Mouse (Mus musculus): ENCODE data around the gene Orc2.

The Orc2 gene

GRCm38 (mm10) chr1:58504577-58505254 lies at the start of gene Orc2:
Orc2 (minus strand) TSS chr1:58505109.
- peak; percentile 85 for DNase-seq (ENCODE audit: low read depth)

GRCm38 (mm10) chr1:58541386-58541785 lies 36.5 kb upstream of the Orc2 start:
- DNase-seq (ENCODE audit: low read depth) = no peak

- DNase-seq (ENCODE audit: low read depth) = no peak
Observed at GRCm38 (mm10) chr1:58507249-58507648, 2.3 kb upstream of the Orc2 start.

GRCm38 (mm10) chr1:58503793-58504370 lies 1.0 kb downstream of the Orc2 start:
- DNase-seq (ENCODE audit: low read depth) = no peak

GRCm38 (mm10) chr1:58503134-58503533 lies 1.8 kb downstream of the Orc2 start:
- DNase-seq (ENCODE audit: low read depth) = no peak

- DNase-seq (ENCODE audit: low read depth) = no peak
Observed at GRCm38 (mm10) chr1:58498758-58499157, 6.2 kb downstream of the Orc2 start.

- no peak for DNase-seq (ENCODE audit: low read depth)
Observed at GRCm38 (mm10) chr1:58497678-58498077, 7.2 kb downstream of the Orc2 start.

GRCm38 (mm10) chr1:58495603-58496002 lies 9.3 kb downstream of the Orc2 start:
- no peak for DNase-seq (ENCODE audit: low read depth)

- DNase-seq (ENCODE audit: low read depth) = no peak
Observed at GRCm38 (mm10) chr1:58482647-58483046, 22.3 kb downstream of the Orc2 start.

- DNase-seq (ENCODE audit: low read depth) = no peak
Observed at GRCm38 (mm10) chr1:58475662-58476061, 29.2 kb downstream of the Orc2 start.

- DNase-seq (ENCODE audit: low read depth) = no peak
Observed at GRCm38 (mm10) chr1:58465561-58465960, 39.3 kb downstream of the Orc2 start.

- no peak for DNase-seq (ENCODE audit: low read depth)
Observed at GRCm38 (mm10) chr1:58465042-58465441, 39.9 kb downstream of the Orc2 start.

- DNase-seq (ENCODE audit: low read depth) = no peak
Observed at GRCm38 (mm10) chr1:58463935-58464334, 41.0 kb downstream of the Orc2 start.

- DNase-seq (ENCODE audit: low read depth) = no peak
Observed at GRCm38 (mm10) chr1:58460566-58460965, 44.3 kb downstream of the Orc2 start.

GRCm38 (mm10) chr1:58458867-58459266 lies 46.0 kb downstream of the Orc2 start:
- no peak for DNase-seq (ENCODE audit: low read depth)

GRCm38 (mm10) chr1:58458175-58458574 lies 46.7 kb downstream of the Orc2 start:
- peak; percentile 21 for DNase-seq (ENCODE audit: low read depth)

- DNase-seq (ENCODE audit: low read depth) = no peak
Observed at GRCm38 (mm10) chr1:58454316-58454715, 50.6 kb downstream of the Orc2 start.

GRCm38 (mm10) chr1:58448396-58448795 lies 56.5 kb downstream of the Orc2 start:
- DNase-seq (ENCODE audit: low read depth) = no peak

GRCm38 (mm10) chr1:58447766-58448165 lies 57.1 kb downstream of the Orc2 start:
- DNase-seq (ENCODE audit: low read depth) = no peak

GRCm38 (mm10) chr1:58445861-58446260 lies 59.0 kb downstream of the Orc2 start:
- no peak for DNase-seq (ENCODE audit: low read depth)

GRCm38 (mm10) chr1:58445143-58445722 lies 59.7 kb downstream of the Orc2 start, which contains the start of the genes Nif3l1 and Ppil3:
Nif3l1 (plus strand) TSS chr1:58445151.
Ppil3 (minus strand) TSS chr1:58445486.
- DNase-seq (ENCODE audit: low read depth) = peak; percentile 82

GRCm38 (mm10) chr1:58444691-58445090 lies 60.2 kb downstream of the Orc2 start:
- no peak for DNase-seq (ENCODE audit: low read depth)

GRCm38 (mm10) chr1:58424551-58424950 lies 80.4 kb downstream of the Orc2 start:
- DNase-seq (ENCODE audit: low read depth) = no peak

Measured in fibroblast of lung, adult 2 months (primary cell).